Mouse (Mus musculus) liver, embryonic 16.5 days (tissue): ENCODE results near the gene Acod1. TPM values are rescaled to one million over a fixed set of nuclear protein-coding genes. Genes with fewer than 3 reads are reported as not detected.
A peak's percentile ranks its signal among the peaks of the same experiment; 100 is the strongest.

Experiments
- ATAC-seq: fragments of 200-750 bp; cut with Nextera tagmentation; 2 replicates; pipeline ENCODE4 v1.8.0; 2017; ENCODE audit warnings: low read depth, mild to moderate bottlenecking, moderate number of reproducible peaks, moderate library complexity
- H3K27ac ChIP-seq: fragments of 300-500 bp; sonication (generic); 2 replicates; pipeline ENCODE4 v1.5.1; 2014; ENCODE audit warnings: mild to moderate bottlenecking, low read length
- H3K27me3 ChIP-seq: fragments of 300-500 bp; sonication (generic); 2 replicates; pipeline ENCODE4 v1.6.1; 2014; ENCODE audit warnings: low read depth, low read length, mixed read lengths; ENCODE audit not compliant: control insufficient read depth, insufficient read depth
- H3K36me3 ChIP-seq: fragments of 300-500 bp; sonication (generic); 2 replicates; pipeline ENCODE4 v1.6.1; 2014; ENCODE audit warnings: mild to moderate bottlenecking; ENCODE audit not compliant: control insufficient read depth, insufficient read depth
- H3K4me1 ChIP-seq: fragments of 300-500 bp; sonication (generic); 2 replicates; pipeline ENCODE4 v1.6.1; 2014; ENCODE audit warnings: low read depth, low read length, mixed read lengths; ENCODE audit not compliant: control insufficient read depth
- H3K4me2 ChIP-seq: fragments of 300-500 bp; sonication (generic); 2 replicates; pipeline ENCODE4 v1.6.1; 2014; ENCODE audit warnings: low read depth, low read length, mixed read lengths
- H3K4me3 ChIP-seq: fragments of 300-500 bp; sonication (generic); 2 replicates; pipeline ENCODE4 v1.5.1; 2014; ENCODE audit warnings: low read depth, mild to moderate bottlenecking, low read length
- H3K9ac ChIP-seq: fragments of 300-500 bp; sonication (generic); 2 replicates; pipeline ENCODE4 v1.6.1; 2014; ENCODE audit warnings: low read depth, low read length
- H3K9me3 ChIP-seq: fragments of 300-500 bp; sonication (generic); replicated peaks from 2 replicates; pipeline ENCODE4 v1.6.1; 2016; ENCODE audit warnings: low read length; ENCODE audit not compliant: control insufficient read depth
- WGBS: fragments of 180-500 bp; shearing (Covaris S2); extraction: QIAGEN DNeasy Blood & Tissue Kit; methylation state at CpG from one replicate; pipeline ENCODE4 v1.1.7; 2014; ENCODE audit not compliant: insufficient replicate concordance; 5-methylcytosine and 5-hydroxymethylcytosine counted together
- polyA plus RNA-seq: library from polyadenylated mRNA; unstranded; fragments of >200 nt; fragmentation: Nextera tagmentation; extraction: Ambion mirVana; gene quantifications from 2 replicates; pipeline ENCODE4 v1.2.1, GENCODE M21; 2015

Gene Acod1
- polyA plus RNA-seq, 1 experiment from 2014 or later, result not detected

DNA sequence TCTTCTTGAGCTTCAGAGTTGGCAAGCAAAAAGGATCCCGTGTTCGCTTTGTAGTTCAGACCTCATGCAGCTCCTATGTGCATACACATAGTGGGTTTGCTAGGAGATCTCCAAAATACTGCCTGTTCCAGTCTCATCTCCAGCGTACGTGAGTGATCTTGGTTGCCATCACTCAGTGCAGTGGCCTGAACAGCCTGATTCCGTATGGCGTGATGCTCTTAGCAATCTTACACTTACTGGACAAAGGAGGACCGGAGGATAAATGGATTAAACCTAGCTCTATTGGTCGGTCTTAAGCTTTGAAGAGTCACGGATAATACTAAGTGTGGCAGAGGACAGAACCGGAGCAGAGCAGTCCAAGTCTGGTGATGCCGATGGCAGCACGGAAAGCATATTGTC is 22.7 kb downstream of the Acod1 start:
- no peak for ATAC-seq
- Histone ChIP-seq H3K4me1 (peaks cover 19% of the 10 kb centered on the region), H3K27ac (peak overlapping the region; percentile 98), H3K9me3 (no peaks in the 10 kb centered on the region), H3K4me3 (peak overlapping the region; percentile 78), H3K27me3 (no peaks in the 10 kb centered on the region), H3K4me2 (peak overlapping the region; percentile 92), H3K36me3 (peaks cover 19% of the 10 kb centered on the region), H3K9ac (peak overlapping the region; percentile 64)
- 24% methylated on average over 12 of the region's 12 CpGs for WGBS

DNA sequence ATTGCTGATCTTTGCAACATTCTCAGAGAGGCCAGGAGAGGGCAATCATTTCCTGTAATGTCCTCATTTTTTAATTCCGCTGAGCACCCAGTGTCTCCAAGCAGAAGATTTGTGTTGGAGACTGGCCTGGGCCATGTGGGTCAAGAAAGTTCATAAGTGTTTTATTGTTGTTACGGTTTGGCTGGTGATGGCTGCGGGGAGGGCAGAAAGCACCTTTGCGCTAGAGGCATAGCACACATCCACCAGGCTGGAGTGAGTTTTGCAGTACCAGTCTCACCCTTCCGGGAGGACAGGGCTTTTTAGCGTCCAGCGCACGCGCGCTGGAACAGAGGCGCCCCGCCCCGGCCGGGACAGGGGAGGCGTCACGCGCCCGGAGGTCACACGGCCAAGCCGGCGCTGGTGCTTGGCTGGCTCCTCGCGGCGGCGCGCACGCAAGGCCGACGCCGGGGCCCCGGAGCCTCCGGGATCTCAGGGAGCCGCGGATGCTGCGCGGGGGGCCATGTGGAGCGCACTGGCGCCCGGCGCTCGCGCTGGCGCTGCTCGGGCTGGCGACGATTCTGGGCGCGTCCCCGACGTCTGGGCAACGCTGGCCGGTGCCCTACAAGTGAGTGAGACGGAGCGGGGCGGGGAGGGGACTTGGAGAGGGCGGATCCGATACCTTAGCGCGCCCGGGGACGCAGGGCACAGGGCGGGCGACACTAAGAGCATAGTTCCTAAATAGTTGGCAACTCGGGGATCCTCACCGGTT is 23.3 kb downstream of the Acod1 start, which contains the start of gene Cln5:
Gene Cln5 (plus strand): TSS at position 353 of the 748 bp plus-strand sequence.
- peaks cover 19% of the 10 kb centered on the region for H3K4me1 ChIP-seq
- ATAC-seq, result peak; percentile 96
- peaks cover 21% of the 10 kb centered on the region for H3K36me3 ChIP-seq
- no peaks in the 10 kb centered on the region for H3K27me3 ChIP-seq
- no peaks in the 10 kb centered on the region for H3K9me3 ChIP-seq
- WGBS, result under 1% methylated on average over 65 of the region's 65 CpGs
- H3K4me2 ChIP-seq, result peak within 1 kb of the TSS; percentile 92
- H3K4me3 ChIP-seq, result peak within 1 kb of the TSS; percentile 78
- peak within 1 kb of the TSS; percentile 79 for H3K9ac ChIP-seq
- H3K27ac ChIP-seq, result peak within 1 kb of the TSS; percentile 98

DNA sequence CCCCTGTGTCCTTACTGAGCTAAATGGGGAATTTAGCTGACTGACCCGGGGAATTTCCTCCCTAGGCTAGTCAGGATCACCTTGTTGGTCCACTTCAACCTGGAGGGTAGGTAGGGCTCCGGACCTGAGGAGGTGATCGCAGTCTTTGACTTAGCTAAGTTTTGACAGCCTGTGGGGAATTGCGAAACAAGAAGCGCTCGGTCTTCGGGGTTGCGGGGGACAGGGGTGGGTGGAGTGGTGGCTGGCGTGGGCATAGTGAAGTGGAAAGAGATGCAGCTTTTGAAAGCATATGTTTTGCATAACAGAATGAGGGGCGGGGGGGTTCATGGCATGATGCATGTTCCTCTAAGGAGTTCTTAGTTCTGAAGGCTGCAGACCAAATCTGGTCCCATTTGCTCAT is 24.0 kb downstream of the Acod1 start:
- Histone ChIP-seq H3K4me2 (peak overlapping the region; percentile 92), H3K9ac (peak overlapping the region; percentile 79), H3K36me3 (peaks cover 21% of the 10 kb centered on the region), H3K9me3 (no peaks in the 10 kb centered on the region), H3K27ac (peak overlapping the region; percentile 98), H3K27me3 (no peaks in the 10 kb centered on the region), H3K4me3 (peak overlapping the region; percentile 78), H3K4me1 (peaks cover 15% of the 10 kb centered on the region)
- ATAC-seq, result no peak
- WGBS, result 3% methylated on average over 10 of the region's 10 CpGs

DNA sequence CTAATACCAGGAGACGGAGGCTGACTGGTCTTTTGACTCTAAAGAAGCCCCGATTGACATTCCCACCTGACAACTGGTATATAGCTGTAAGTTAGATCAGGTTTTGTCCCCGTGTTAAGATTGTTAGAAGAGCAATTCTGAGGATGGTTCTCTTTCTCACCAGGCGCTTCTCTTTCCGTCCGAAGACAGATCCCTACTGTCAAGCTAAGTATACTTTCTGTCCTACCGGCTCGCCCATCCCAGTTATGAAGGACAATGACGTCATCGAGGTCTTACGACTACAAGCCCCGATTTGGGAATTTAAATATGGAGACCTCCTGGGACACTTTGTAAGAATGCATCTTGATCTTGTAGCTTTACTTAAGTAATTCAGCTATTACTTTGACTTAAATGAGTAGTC is 24.7 kb downstream of the Acod1 start:
- H3K4me3 ChIP-seq, result no peak overlapping the region; the same call in 1 of the 2 replicates
- H3K9ac ChIP-seq, result no peak overlapping the region
- peak overlapping the region; percentile 92; the same call in 1 of the 2 replicates for H3K4me2 ChIP-seq
- H3K9me3 ChIP-seq, result no peaks in the 10 kb centered on the region
- H3K4me1 ChIP-seq, result peaks cover 15% of the 10 kb centered on the region
- H3K36me3 ChIP-seq, result peaks cover 26% of the 10 kb centered on the region
- no peak overlapping the region for H3K27ac ChIP-seq
- no peak for ATAC-seq
- no peaks in the 10 kb centered on the region for H3K27me3 ChIP-seq
- WGBS, result 81% methylated on average over 12 of the region's 12 CpGs

DNA sequence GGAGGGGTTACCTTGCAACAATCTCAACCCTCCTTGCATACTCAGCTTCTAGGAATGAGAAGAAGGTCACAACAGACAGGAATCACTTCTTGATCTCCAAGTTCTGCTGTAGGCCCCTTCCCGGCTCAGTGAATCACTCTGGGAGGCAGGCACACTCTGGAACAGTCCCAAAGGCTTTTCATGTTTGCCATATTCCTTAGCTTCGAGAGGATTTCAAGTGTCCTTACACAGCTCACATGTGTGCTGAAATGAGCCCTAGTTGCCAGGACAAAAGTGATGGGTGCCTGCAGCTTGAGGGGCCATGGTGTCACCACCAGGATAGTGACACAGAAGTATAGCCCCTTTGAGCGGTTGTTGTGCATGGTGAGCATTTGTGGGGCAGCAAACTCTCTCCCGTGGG is 26.0 kb downstream of the Acod1 start:
- 82% methylated on average over 4 of the region's 4 CpGs for WGBS
- Histone ChIP-seq H3K9ac (no peak overlapping the region), H3K36me3 (peaks cover 30% of the 10 kb centered on the region), H3K4me1 (peaks cover 15% of the 10 kb centered on the region), H3K4me3 (no peak overlapping the region), H3K4me2 (no peak overlapping the region), H3K9me3 (no peaks in the 10 kb centered on the region), H3K27ac (no peak overlapping the region), H3K27me3 (no peaks in the 10 kb centered on the region)
- ATAC-seq, result no peak

DNA sequence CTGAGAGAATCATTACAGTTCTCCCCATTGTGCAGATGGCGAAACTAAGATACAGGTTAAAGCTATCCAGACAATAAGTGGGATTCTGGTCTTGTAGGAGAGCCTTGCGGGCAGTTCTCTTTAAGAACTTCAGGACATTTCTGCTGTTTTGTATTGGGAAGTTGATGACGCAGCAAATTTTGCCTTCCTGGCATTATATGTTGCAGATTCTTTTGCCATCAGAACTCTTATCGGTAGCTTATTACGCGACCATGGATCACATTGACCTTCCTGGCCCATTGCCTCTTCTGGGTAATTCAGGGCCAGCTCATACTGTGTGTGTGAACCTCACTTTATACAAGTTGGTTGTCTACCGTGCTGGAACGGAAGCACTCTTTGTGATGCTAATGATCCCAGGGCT is 27.0 kb downstream of the Acod1 start:
- Histone ChIP-seq H3K9me3 (no peaks in the 10 kb centered on the region), H3K36me3 (peaks cover 30% of the 10 kb centered on the region), H3K27ac (no peak overlapping the region), H3K4me2 (no peak overlapping the region), H3K27me3 (no peaks in the 10 kb centered on the region), H3K9ac (no peak overlapping the region), H3K4me3 (no peak overlapping the region), H3K4me1 (peaks cover 15% of the 10 kb centered on the region)
- ATAC-seq, result no peak
- WGBS, result 93% methylated on average over 8 of the region's 8 CpGs

DNA sequence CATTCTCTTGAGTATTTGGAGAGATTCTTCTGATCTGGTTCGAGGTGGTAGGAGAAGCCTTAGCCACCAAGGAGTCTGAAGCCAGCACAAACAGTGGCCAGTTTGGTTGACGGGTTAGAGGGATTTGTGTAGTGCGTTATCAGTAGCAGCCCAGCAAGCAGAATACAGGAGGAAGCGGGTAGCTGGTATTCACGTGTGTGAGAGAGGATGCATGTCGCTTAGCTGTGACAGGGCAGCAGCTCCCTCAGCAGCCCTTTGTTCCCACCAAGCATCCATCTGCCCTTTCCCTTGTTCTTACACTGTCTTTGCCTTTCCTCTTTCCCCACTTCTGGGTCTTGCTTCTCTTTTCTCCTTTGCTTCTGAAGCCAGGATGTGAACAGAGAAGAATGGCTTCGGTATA is 28.4 kb downstream of the Acod1 start:
- no peak overlapping the region for H3K4me3 ChIP-seq
- H3K9me3 ChIP-seq, result no peaks in the 10 kb centered on the region
- no peak overlapping the region for H3K4me2 ChIP-seq
- no peak for ATAC-seq
- H3K36me3 ChIP-seq, result peaks cover 30% of the 10 kb centered on the region
- no peaks in the 10 kb centered on the region for H3K27me3 ChIP-seq
- H3K9ac ChIP-seq, result no peak overlapping the region
- H3K27ac ChIP-seq, result no peak overlapping the region
- peaks cover 8% of the 10 kb centered on the region for H3K4me1 ChIP-seq
- whole genome bisulfite sequencing, result 57% methylated on average over 7 of the region's 7 CpGs

DNA sequence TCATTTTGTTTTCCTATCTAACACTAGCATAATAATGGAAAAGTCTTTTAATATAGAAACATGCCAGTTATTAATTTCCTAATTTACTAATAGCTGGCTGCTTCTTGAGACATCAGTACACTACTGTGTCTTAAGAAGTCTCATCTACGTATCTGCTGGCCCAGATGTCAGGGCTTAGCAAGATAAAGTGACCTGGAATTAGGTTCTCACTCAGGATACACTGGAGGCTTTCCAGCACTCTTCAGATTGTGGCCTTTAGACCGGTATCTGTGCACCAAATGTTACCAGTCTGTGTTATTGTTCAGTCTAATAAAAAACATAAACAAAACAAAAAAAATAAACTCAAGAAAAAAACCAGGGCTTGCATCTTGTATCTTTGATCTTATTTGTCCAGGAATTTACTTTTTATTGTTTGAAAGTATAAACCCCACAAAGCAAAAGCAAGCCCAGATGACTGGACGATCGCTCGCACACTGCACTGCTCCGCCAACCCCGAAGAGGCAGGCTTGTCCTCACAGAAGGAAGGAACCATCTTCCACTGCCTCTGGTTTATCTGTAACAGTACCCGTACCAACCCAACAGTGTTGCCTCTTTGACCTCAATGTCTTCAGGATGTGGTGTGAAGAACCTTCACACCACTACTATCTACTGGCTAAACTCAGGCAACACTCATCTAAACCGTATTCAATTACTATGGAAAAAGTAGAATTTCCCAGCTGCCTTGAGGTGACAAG is 30.7 kb downstream of the Acod1 start:
- Histone ChIP-seq H3K4me1 (no peaks in the 10 kb centered on the region), H3K9ac (no peak overlapping the region), H3K27ac (no peak overlapping the region), H3K4me2 (no peak overlapping the region), H3K36me3 (peaks cover 29% of the 10 kb centered on the region), H3K4me3 (no peak overlapping the region), H3K9me3 (no peaks in the 10 kb centered on the region), H3K27me3 (no peaks in the 10 kb centered on the region)
- 0 out of 2 replicates have a peak, but pooled peaks have one; percentile 35 for ATAC-seq
- 74% methylated on average over 9 of the region's 9 CpGs for WGBS
